Mouse (Mus musculus) MEL (cell line): Measurements from ENCODE around the gene Eml2. TPM values are rescaled to one million over a fixed set of nuclear protein-coding genes. Genes with fewer than 3 reads are reported as not detected.

Source experiments
- DNase-seq: peaks from one replicate; pipeline ENCODE4 v3.0.0; 2011; ENCODE audit warnings: low read depth, low spot score
- H3K27ac ChIP-seq: 2 replicates; pipeline ENCODE4 v1.5.1; 2012; ENCODE audit warnings: low read depth, mild to moderate bottlenecking, control low read depth, low read length, moderate library complexity; ENCODE audit not compliant: control insufficient read depth
- H3K27me3 ChIP-seq, 2 experiments: fragments of 150-350 bp in 1 of 2; sonication (generic) in 1 of 2; 2 replicates each; pipeline ENCODE4 v1.6.1; 2012; ENCODE audit warnings: low read length in 2 of 2, mild to moderate bottlenecking in 2 of 2, improper control_type of control experiment in 1 of 2, moderate library complexity in 1 of 2; ENCODE audit not compliant: insufficient read depth in 2 of 2, control insufficient read depth in 1 of 2
- H3K36me3 ChIP-seq, 2 experiments: 2 replicates each; pipeline ENCODE4 v1.6.1; 2012 to 2014; ENCODE audit warnings: low read length in 2 of 2, improper control_type of control experiment in 1 of 2, inconsistent platforms in 1 of 2, mild to moderate bottlenecking in 1 of 2; ENCODE audit not compliant: insufficient read depth in 2 of 2, control insufficient read depth in 1 of 2
- H3K4me1 ChIP-seq, 2 experiments: fragments of 150-350 bp in 1 of 2; sonication (generic) in 1 of 2; 2 replicates each; pipeline ENCODE4 v1.6.1; 2012; ENCODE audit warnings: low read length in 2 of 2, improper control_type of control experiment in 1 of 2, mild to moderate bottlenecking in 1 of 2; ENCODE audit not compliant: insufficient read depth in 2 of 2, control insufficient read depth in 1 of 2
- H3K4me3 ChIP-seq, 2 experiments: fragments of 150-350 bp in 1 of 2; sonication (generic) in 1 of 2; 2 replicates each; pipeline ENCODE4 v1.5.1; 2012; ENCODE audit warnings: low read depth in 2 of 2, low read length in 2 of 2, mild to moderate bottlenecking in 2 of 2, moderate library complexity in 2 of 2, control low read depth in 1 of 2, improper control_type of control experiment in 1 of 2; ENCODE audit not compliant: control insufficient read depth in 1 of 2, insufficient read depth in 1 of 2
- H3K79me2 ChIP-seq: 2 replicates; pipeline ENCODE4 v1.6.1; 2012; ENCODE audit warnings: mild to moderate bottlenecking, low read length, moderate library complexity; ENCODE audit not compliant: control insufficient read depth, poor library complexity, insufficient read depth
- H3K9ac ChIP-seq: 2 replicates; pipeline ENCODE4 v1.6.1; 2012; ENCODE audit warnings: low read depth, mild to moderate bottlenecking, control low read depth, low read length, moderate library complexity; ENCODE audit not compliant: control insufficient read depth, poor library complexity, severe bottlenecking
- H3K9me3 ChIP-seq: fragments of 150-350 bp; sonication (generic); replicated peaks from 2 replicates; pipeline ENCODE4 v1.6.1; 2012; ENCODE audit warnings: mild to moderate bottlenecking, low read length, improper control_type of control experiment, moderate library complexity; ENCODE audit not compliant: insufficient read depth
- BHLHE40 ChIP-seq: IDR thresholded peaks from 2 replicates; pipeline ENCODE4 v1.6.1; 2012; ENCODE audit warnings: low read depth, mild to moderate bottlenecking, inconsistent platforms, low read length, improper control_type of control experiment, borderline replicate concordance
- CTCF ChIP-seq, 3 experiments: IDR thresholded peaks in 2 of 3; conservative IDR thresholded peaks in 1 of 3; 2 replicates each; pipeline ENCODE4 v1.5.1; 2011 to 2012; ENCODE audit warnings: low read length in 3 of 3, low read depth in 2 of 3, mild to moderate bottlenecking in 2 of 3, improper control_type of control experiment in 1 of 3, inconsistent platforms in 1 of 3, mixed read lengths in 1 of 3, moderate library complexity in 1 of 3; ENCODE audit not compliant: control insufficient read depth in 1 of 3, insufficient read depth in 1 of 3, poor library complexity in 1 of 3, severe bottlenecking in 1 of 3
- ELF1 ChIP-seq: IDR thresholded peaks from 2 replicates; pipeline ENCODE4 v1.6.1; 2014; ENCODE audit warnings: low read depth, mild to moderate bottlenecking, inconsistent platforms, low read length, improper control_type of control experiment, moderate library complexity
- EP300 ChIP-seq, 2 experiments: IDR thresholded peaks; 2 replicates each; pipeline ENCODE4 v1.6.1; 2011; ENCODE audit warnings: improper control_type of control experiment in 2 of 2, low read length in 2 of 2, low read depth in 1 of 2, mild to moderate bottlenecking in 1 of 2
- ETS1 ChIP-seq: IDR thresholded peaks from 2 replicates; pipeline ENCODE4 v1.6.1; 2012; ENCODE audit warnings: low read depth, mild to moderate bottlenecking, inconsistent platforms, low read length, improper control_type of control experiment, moderate library complexity
- HCFC1 ChIP-seq: IDR thresholded peaks from 2 replicates; pipeline ENCODE4 v1.6.1; 2012; ENCODE audit warnings: low read depth, mild to moderate bottlenecking, inconsistent platforms, low read length, improper control_type of control experiment, moderate library complexity
- JUND ChIP-seq: IDR thresholded peaks from 2 replicates; pipeline ENCODE4 v1.6.1; 2011; ENCODE audit warnings: low read depth, mild to moderate bottlenecking, improper control_type of control experiment, low read length
- MAX ChIP-seq: IDR thresholded peaks from 2 replicates; pipeline ENCODE4 v1.6.1; 2011; ENCODE audit warnings: low read length, improper control_type of control experiment
- MEF2A ChIP-seq: IDR thresholded peaks from 2 replicates; pipeline ENCODE4 v1.6.1; 2014; ENCODE audit warnings: low read depth, mild to moderate bottlenecking, inconsistent platforms, low read length, improper control_type of control experiment; ENCODE audit not compliant: poor library complexity, insufficient replicate concordance, severe bottlenecking; ENCODE audit errors: extremely low read depth
- MXI1 ChIP-seq: IDR thresholded peaks from 2 replicates; pipeline ENCODE4 v1.6.1; 2011; ENCODE audit warnings: mild to moderate bottlenecking, low read depth, low read length, improper control_type of control experiment
- MYC ChIP-seq: IDR thresholded peaks from 2 replicates; pipeline ENCODE4 v1.6.1; 2011; ENCODE audit warnings: low read depth, mild to moderate bottlenecking, low read length, improper control_type of control experiment, moderate library complexity
- NELFE ChIP-seq: IDR thresholded peaks from 2 replicates; pipeline ENCODE4 v1.6.1; 2011; ENCODE audit warnings: low read depth, low read length, improper control_type of control experiment
- NRF1 ChIP-seq: IDR thresholded peaks from 2 replicates; pipeline ENCODE4 v1.6.1; 2014; ENCODE audit warnings: low read depth, mild to moderate bottlenecking, inconsistent platforms, low read length, improper control_type of control experiment, moderate library complexity; ENCODE audit not compliant: poor library complexity, insufficient read depth, severe bottlenecking
- POLR2A ChIP-seq, 2 experiments: IDR thresholded peaks; 2 replicates each; pipeline ENCODE4 v1.6.1; 2011 to 2012; ENCODE audit warnings: low read length in 2 of 2, mild to moderate bottlenecking in 2 of 2, control low read depth in 1 of 2, improper control_type of control experiment in 1 of 2, low read depth in 1 of 2, moderate library complexity in 1 of 2; ENCODE audit not compliant: control insufficient read depth in 1 of 2, insufficient read depth in 1 of 2, poor library complexity in 1 of 2
- POLR2AphosphoS2 ChIP-seq: IDR thresholded peaks from 2 replicates; pipeline ENCODE4 v1.6.1; 2011; ENCODE audit warnings: low read length, improper control_type of control experiment
- POLR2AphosphoS5 ChIP-seq: IDR thresholded peaks from 2 replicates; pipeline ENCODE4 v1.6.1; 2012; ENCODE audit warnings: low read depth, borderline replicate concordance, mild to moderate bottlenecking, inconsistent platforms, low read length, moderate library complexity, mixed read lengths
- SIN3A ChIP-seq: IDR thresholded peaks from 2 replicates; pipeline ENCODE4 v1.6.1; 2012; ENCODE audit warnings: low read length, improper control_type of control experiment, inconsistent platforms
- TBP ChIP-seq: IDR thresholded peaks from 2 replicates; pipeline ENCODE4 v1.8.0; 2011; ENCODE audit warnings: low read depth, low read length, improper control_type of control experiment
- USF1 ChIP-seq: IDR thresholded peaks from 2 replicates; pipeline ENCODE4 v1.6.1; 2014; ENCODE audit warnings: low read depth, mild to moderate bottlenecking, inconsistent platforms, low read length, improper control_type of control experiment, moderate library complexity
- USF2 ChIP-seq, 2 experiments: IDR thresholded peaks; 2 replicates each; pipeline ENCODE4 v1.6.1; 2011 to 2012; ENCODE audit warnings: improper control_type of control experiment in 2 of 2, low read length in 2 of 2, borderline replicate concordance in 1 of 2, inconsistent platforms in 1 of 2, low read depth in 1 of 2, mild to moderate bottlenecking in 1 of 2; ENCODE audit not compliant: insufficient read depth in 1 of 2
- ZKSCAN1 ChIP-seq: IDR thresholded peaks from 2 replicates; pipeline ENCODE4 v1.6.1; 2012; ENCODE audit warnings: low read depth, mild to moderate bottlenecking, inconsistent platforms, low read length, improper control_type of control experiment, moderate library complexity
- ZMIZ1 ChIP-seq: IDR thresholded peaks from 2 replicates; pipeline ENCODE4 v1.6.1; 2012; ENCODE audit warnings: low read depth, mild to moderate bottlenecking, inconsistent platforms, low read length, improper control_type of control experiment, moderate library complexity
- polyA plus RNA-seq, 2 experiments: library from polyadenylated mRNA; stranded (reverse) in 1 of 2; unstranded in 1 of 2; fragments of >175 nt in 1 of 2; fragments of >200 nt in 1 of 2; gene quantifications; 2 replicates each; pipeline versions ENCODE4 v1.2.1 to v1.2.4; 2012; ENCODE audit warnings: low replicate concordance in 2 of 2, low read depth in 1 of 2; ENCODE audit not compliant: insufficient read length in 2 of 2, insufficient read depth in 1 of 2, missing spikeins in 1 of 2
- total RNA-seq: library from RNA; depleted of rRNA; stranded (reverse); fragments of 300-350 nt; gene quantifications from 2 replicates; pipeline ENCODE4 v1.2.3, GENCODE M21; 2012

The Eml2 gene
- total and polyA plus RNA-seq, 3 experiments, result 22.0 to 43.6 TPM; not detected in 1

DNA sequence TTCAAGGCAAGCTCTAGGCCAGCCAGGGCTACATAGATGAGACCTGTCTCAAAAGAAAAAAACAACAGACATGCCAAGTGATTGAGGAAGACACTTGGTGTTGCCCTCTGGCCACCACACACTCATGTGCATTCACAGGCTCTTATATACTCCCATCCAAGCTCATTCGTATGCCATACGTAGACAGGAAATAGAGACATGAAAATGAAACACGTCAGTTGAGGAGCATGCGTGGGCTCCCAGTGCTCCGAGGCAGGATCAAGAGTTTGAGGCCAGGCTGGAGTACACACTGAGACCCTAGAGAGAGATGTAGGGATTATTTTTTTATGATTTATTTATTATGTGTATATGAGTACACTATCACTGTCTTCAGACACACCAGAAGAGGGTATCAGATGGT is 46.8 kb upstream of the Eml2 start:
- TF ChIP-seq POLR2AphosphoS2 (no peak), MEF2A (no peak), ZMIZ1 (no peak), SIN3A (no peak), POLR2A (IDR thresholded peaks at IDR 0.05; ENCODE audit: control insufficient read depth in 1 of 2, insufficient read depth in 1 of 2, low read depth in 1 of 2, low read length in 2 of 2, poor library complexity in 1 of 2) (no peak), NELFE (no peak), MYC (no peak), ELF1 (no peak)
- H3K9me3 ChIP-seq, result no peaks in the 10 kb centered on the region
- DNase-seq, result no peak
- no peak overlapping the region for H3K9ac ChIP-seq
- peaks cover 0 to 4% of the 10 kb centered on the region in 2 experiments; a peak in 2 of 4 replicates for H3K4me1 ChIP-seq
- no peak overlapping the region for H3K4me3 ChIP-seq
- no peaks in the 10 kb centered on the region for H3K27me3 ChIP-seq
- H3K36me3 ChIP-seq, result 0 out of 4 replicates have a peak, but pooled peaks cover 0 to 2% of the 10 kb centered on the region in 2 experiments
- H3K79me2 ChIP-seq, result no peaks in the 10 kb centered on the region
- no peak overlapping the region for H3K27ac ChIP-seq

DNA sequence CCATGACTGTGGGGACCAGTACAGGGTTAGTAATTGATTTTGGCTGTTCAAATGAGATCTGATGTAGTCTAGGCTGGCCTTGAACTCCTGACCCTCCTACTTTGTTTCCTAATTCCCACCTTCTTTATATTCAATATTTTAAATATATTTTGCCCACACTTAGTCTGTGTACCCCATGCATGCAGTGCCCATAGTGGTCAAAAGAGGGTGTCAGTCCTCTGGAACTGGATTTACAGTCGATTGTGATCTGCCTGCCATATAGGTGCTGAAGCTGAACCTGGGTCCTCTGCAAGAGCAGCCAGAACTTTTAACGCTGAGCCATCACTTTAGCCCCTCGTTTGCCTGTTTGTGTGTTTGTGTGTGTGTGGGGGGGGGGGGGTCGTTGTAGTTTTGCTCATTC is 45.6 kb upstream of the Eml2 start:
- TF ChIP-seq MYC (no peak), CTCF (IDR thresholded peaks at IDR 0.05 in 2 of 3, conservative IDR thresholded peaks at IDR 0.05 in 1 of 3; ENCODE audit: control insufficient read depth in 1 of 3, insufficient read depth in 1 of 3, low read depth in 2 of 3, low read length in 3 of 3, poor library complexity in 1 of 3, severe bottlenecking in 1 of 3) (peak in 2 of 3 experiments; percentile 11 to 23; a peak in 2 of 6 replicates)
- Histone ChIP-seq H3K4me3 (no peak overlapping the region), H3K9ac (no peak overlapping the region), H3K27me3 (no peaks in the 10 kb centered on the region), H3K79me2 (no peaks in the 10 kb centered on the region), H3K9me3 (no peaks in the 10 kb centered on the region), H3K36me3 (0 out of 4 replicates have a peak, but pooled peaks cover 0 to 2% of the 10 kb centered on the region in 2 experiments), H3K27ac (no peak overlapping the region), H3K4me1 (peaks cover 0 to 4% of the 10 kb centered on the region in 2 experiments; a peak in 2 of 4 replicates)
- DNase-seq, result peak; percentile 33

- peak; percentile 95 for DNase-seq
- 0 out of 4 replicates have a peak, but pooled peaks cover 0 to 2% of the 10 kb centered on the region in 2 experiments for H3K36me3 ChIP-seq
- no peaks in the 10 kb centered on the region for H3K27me3 ChIP-seq
- H3K9ac ChIP-seq, result peak overlapping the region; percentile 33; the same call in 1 of the 2 replicates
- H3K9me3 ChIP-seq, result no peaks in the 10 kb centered on the region
- peak overlapping the region; percentile 30 to 40; a peak in 3 of 4 replicates for H3K4me3 ChIP-seq
- no peaks in the 10 kb centered on the region for H3K79me2 ChIP-seq
- no peak overlapping the region for H3K27ac ChIP-seq
- H3K4me1 ChIP-seq, result peaks cover 0 to 4% of the 10 kb centered on the region in 2 experiments; a peak in 2 of 4 replicates
- TF ChIP-seq TBP (no peak), HCFC1 (peak; percentile 77), USF2 (IDR thresholded peaks at IDR 0.05; ENCODE audit: borderline replicate concordance in 1 of 2, insufficient read depth in 1 of 2, low read depth in 1 of 2, low read length in 2 of 2) (peak in 1 of 2 experiments; percentile 68; a peak in 3 of 4 replicates), MXI1 (peak; percentile 97), POLR2AphosphoS2 (0 out of 2 replicates have a peak, but pooled peaks have one; percentile 42), ETS1 (peak; percentile 18; the same call in 1 of the 2 replicates), NRF1 (peak; percentile 80), MAX (peak; percentile 98), CTCF (IDR thresholded peaks at IDR 0.05 in 2 of 3, conservative IDR thresholded peaks at IDR 0.05 in 1 of 3; ENCODE audit: control insufficient read depth in 1 of 3, insufficient read depth in 1 of 3, low read depth in 2 of 3, low read length in 3 of 3, poor library complexity in 1 of 3, severe bottlenecking in 1 of 3) (peak; percentile 46 to 81 (median 74); a peak in 5 of 6 replicates), POLR2AphosphoS5 (no peak), EP300 (IDR thresholded peaks at IDR 0.05; ENCODE audit: low read depth in 1 of 2, low read length in 2 of 2) (0 out of 4 replicates have a peak, but pooled peaks of 1 of the 2 experiments have one; percentile 17), USF1 (peak; percentile 95), SIN3A (peak; percentile 99), ELF1 (0 out of 2 replicates have a peak, but pooled peaks have one; percentile 39), JUND (no peak), ZKSCAN1 (no peak), BHLHE40 (peak; percentile 82)
Measured at GRCm38 (mm10) chr7:19131324-19131848, 44.8 kb upstream of the Eml2 start.
